Mouse (Mus musculus) adrenal gland, postnatal 14 days (tissue): ENCODE measurements around the gene Gdf7. TPM values are rescaled to one million over a fixed set of nuclear protein-coding genes. Genes with fewer than 3 reads are reported as not detected.

Experiments
- DNase-seq: peaks from one replicate; pipeline ENCODE4 v3.0.0; 2021; ENCODE audit warnings: mixed read lengths
- long read RNA-seq, 2 experiments: library from polyadenylated mRNA; stranded (forward); transcript quantifications; one replicate each; pipeline ENCODE4 v2.0.0; 2021
- total RNA-seq: library from RNA; stranded (reverse); gene quantifications from 2 replicates; pipeline ENCODE4 v1.2.3, GENCODE M21; 2021

Gdf7 gene
- total RNA-seq: not detected in 2 replicates
- long read RNA-seq, experiment 1: 0 reads
- long read RNA-seq, experiment 2: 0 reads

- no peak for DNase-seq
These were observed at the start of gene Gdf7 for GRCm38 (mm10) chr12:8301841-8302431. TSS of gene Gdf7 (minus strand) at chr12:8301954.

GRCm38 (mm10) chr12:8351025-8351903 lies 49.5 kb upstream of the Gdf7 start:
- peak; percentile 88 for DNase-seq

GRCm38 (mm10) chr12:8348733-8349513 lies 47.2 kb upstream of the Gdf7 start:
- no peak for DNase-seq

- peak; percentile 39 for DNase-seq
These were observed 46.1 kb upstream of the Gdf7 start for GRCm38 (mm10) chr12:8347746-8348462.

- DNase-seq: peak; percentile 20
These were observed 43.8 kb upstream of the Gdf7 start for GRCm38 (mm10) chr12:8345539-8345938.

- DNase-seq: peak; percentile 77
These were observed 43.1 kb upstream of the Gdf7 start for GRCm38 (mm10) chr12:8344897-8345296.

GRCm38 (mm10) chr12:8343381-8343780 lies 41.6 kb upstream of the Gdf7 start:
- DNase-seq: no peak

- no peak for DNase-seq
These were observed 39.3 kb upstream of the Gdf7 start for GRCm38 (mm10) chr12:8341008-8341407.

GRCm38 (mm10) chr12:8339591-8340319 lies 38.0 kb upstream of the Gdf7 start:
- DNase-seq: no peak

- DNase-seq: no peak
These were observed 37.2 kb upstream of the Gdf7 start for GRCm38 (mm10) chr12:8338918-8339317.

- no peak for DNase-seq
These were observed 36.7 kb upstream of the Gdf7 start for GRCm38 (mm10) chr12:8338491-8338890.

GRCm38 (mm10) chr12:8337286-8338060 lies 35.7 kb upstream of the Gdf7 start:
- peak; percentile 76 for DNase-seq

GRCm38 (mm10) chr12:8336601-8337285 lies 35.0 kb upstream of the Gdf7 start:
- no peak for DNase-seq

GRCm38 (mm10) chr12:8335503-8335902 lies 33.7 kb upstream of the Gdf7 start:
- DNase-seq: no peak

- DNase-seq: peak; percentile 79
These were observed 32.5 kb upstream of the Gdf7 start for GRCm38 (mm10) chr12:8334261-8334660.

- DNase-seq: peak; percentile 46
These were observed 31.9 kb upstream of the Gdf7 start for GRCm38 (mm10) chr12:8333617-8334016.

- no peak for DNase-seq
These were observed 30.4 kb upstream of the Gdf7 start for GRCm38 (mm10) chr12:8332174-8332542.

GRCm38 (mm10) chr12:8331489-8332173 lies 29.9 kb upstream of the Gdf7 start:
- DNase-seq: peak; percentile 61

- peak; percentile 77 for DNase-seq
These were observed 27.5 kb upstream of the Gdf7 start for GRCm38 (mm10) chr12:8329236-8329635.
